Mouse (Mus musculus) Muller cell, postnatal 12 days (primary cell): ENCODE results near the gene Klhdc3.

Source experiments
- DNase-seq: peaks from one replicate; pipeline ENCODE4 v3.0.0-alpha.2; 2015; ENCODE audit errors: inconsistent ontology term

Gene Klhdc3

DNA sequence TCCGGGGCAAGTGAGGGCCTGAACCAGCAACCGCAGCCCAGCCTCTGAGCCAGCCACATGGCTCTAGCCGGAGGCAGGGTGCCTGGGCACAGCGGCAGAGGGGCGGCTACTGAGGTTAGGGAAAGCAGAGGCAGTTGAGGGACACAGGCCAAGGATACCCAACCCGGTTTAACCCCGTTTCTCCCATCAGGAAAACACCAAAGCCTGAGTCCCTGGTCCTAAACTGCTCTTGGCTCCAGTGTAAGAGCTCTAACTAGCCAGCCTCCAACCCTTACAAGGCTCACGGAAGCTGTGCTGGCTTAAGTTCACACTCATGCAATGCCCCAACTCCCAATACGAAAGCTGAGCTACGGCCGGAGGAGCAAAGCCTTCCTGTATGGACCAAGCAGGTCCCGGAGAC lies 56.1 kb downstream of the Klhdc3 start:
- DNase-seq, result no peak
